Mouse (Mus musculus): ENCODE data around the gene Atp6v1a. TPM values are rescaled to one million over a fixed set of nuclear protein-coding genes. Genes with fewer than 3 reads are reported as not detected.
A peak's percentile ranks its signal among the peaks of the same experiment; 100 is the strongest.

Atp6v1a gene
- polyA plus RNA-seq, 1 experiment from 2014 or later: 139 TPM

DNA sequence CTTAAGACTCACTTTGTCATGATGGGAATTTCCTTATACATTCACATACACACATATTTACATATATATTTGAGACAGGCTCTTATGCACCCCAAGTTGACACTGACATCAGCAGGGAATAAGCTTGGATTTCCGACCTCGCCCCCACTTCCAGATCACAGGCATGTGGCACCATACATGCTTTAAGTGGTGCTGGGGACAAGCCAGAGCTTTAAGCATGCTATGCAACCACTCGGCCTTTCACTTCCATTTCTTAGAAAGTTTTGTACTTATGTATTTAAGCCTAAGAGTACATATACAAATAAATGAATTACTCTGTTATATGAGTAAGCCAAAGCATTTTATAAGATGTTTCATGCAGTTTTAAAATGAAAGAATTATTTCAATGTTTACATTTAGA, 6.3 kb downstream of the Atp6v1a start:
- WGBS: 93% methylated on average over 3 of the region's 3 CpGs
- ATAC-seq (ENCODE audit: low FRiP score): no peak
- Histone ChIP-seq H3K9ac (replicated peaks) (no peak overlapping the region), H3K4me1 (peaks cover 19% of the 10 kb centered on the region), H3K27me3 (replicated peaks) (no peaks in the 10 kb centered on the region), H3K27ac (replicated peaks) (no peak overlapping the region), H3K4me3 (replicated peaks) (no peak overlapping the region), H3K9me3 (replicated peaks) (no peaks in the 10 kb centered on the region), H3K4me2 (no peak overlapping the region), H3K36me3 (no peaks in the 10 kb centered on the region)

- Histone ChIP-seq H3K36me3 (no peaks in the 10 kb centered on the region), H3K4me2 (no peak overlapping the region), H3K4me1 (peaks cover 10% of the 10 kb centered on the region), H3K9me3 (replicated peaks) (no peaks in the 10 kb centered on the region), H3K9ac (replicated peaks) (no peak overlapping the region), H3K27me3 (replicated peaks) (no peaks in the 10 kb centered on the region), H3K4me3 (replicated peaks) (no peak overlapping the region), H3K27ac (replicated peaks) (no peak overlapping the region)
- no peak for ATAC-seq (ENCODE audit: low FRiP score)
- WGBS: 85% methylated on average over 4 of the region's 4 CpGs
Observed at GRCm38 (mm10) chr16:44132300-44132699, 7.2 kb downstream of the Atp6v1a start.

- Histone ChIP-seq H3K9ac (replicated peaks) (no peak overlapping the region), H3K4me1 (0 out of 2 replicates have a peak, but pooled peaks cover 4% of the 10 kb centered on the region), H3K27me3 (replicated peaks) (no peaks in the 10 kb centered on the region), H3K9me3 (replicated peaks) (no peaks in the 10 kb centered on the region), H3K27ac (replicated peaks) (no peak overlapping the region), H3K4me3 (replicated peaks) (no peak overlapping the region), H3K4me2 (no peak overlapping the region), H3K36me3 (no peaks in the 10 kb centered on the region)
- ATAC-seq (ENCODE audit: low FRiP score): no peak
- WGBS: 63% methylated on average over 4 of the region's 4 CpGs
Observed at GRCm38 (mm10) chr16:44126437-44126836, 13.1 kb downstream of the Atp6v1a start.

GRCm38 (mm10) chr16:44125436-44125835, 14.1 kb downstream of the Atp6v1a start:
- no peak overlapping the region for H3K4me2 ChIP-seq
- H3K4me3 ChIP-seq (replicated peaks): no peak overlapping the region
- 0 out of 2 replicates have a peak, but pooled peaks cover 4% of the 10 kb centered on the region for H3K4me1 ChIP-seq
- no peak overlapping the region for H3K9ac ChIP-seq (replicated peaks)
- H3K9me3 ChIP-seq (replicated peaks): no peaks in the 10 kb centered on the region
- no peaks in the 10 kb centered on the region for H3K36me3 ChIP-seq
- WGBS: 93% methylated on average over 2 of the region's 2 CpGs
- H3K27me3 ChIP-seq (replicated peaks): no peaks in the 10 kb centered on the region
- ATAC-seq (ENCODE audit: low FRiP score): no peak
- H3K27ac ChIP-seq (replicated peaks): no peak overlapping the region

GRCm38 (mm10) chr16:44124713-44125112, 14.8 kb downstream of the Atp6v1a start:
- 71% methylated on average over 1 of the region's 1 CpGs for WGBS
- no peak for ATAC-seq (ENCODE audit: low FRiP score)
- H3K36me3 ChIP-seq: no peaks in the 10 kb centered on the region
- no peak overlapping the region for H3K9ac ChIP-seq (replicated peaks)
- H3K9me3 ChIP-seq (replicated peaks): no peaks in the 10 kb centered on the region
- H3K4me2 ChIP-seq: no peak overlapping the region
- H3K4me1 ChIP-seq: 0 out of 2 replicates have a peak, but pooled peaks cover 4% of the 10 kb centered on the region
- no peaks in the 10 kb centered on the region for H3K27me3 ChIP-seq (replicated peaks)
- no peak overlapping the region for H3K4me3 ChIP-seq (replicated peaks)
- H3K27ac ChIP-seq (replicated peaks): no peak overlapping the region

- no peak overlapping the region for H3K4me3 ChIP-seq (replicated peaks)
- H3K4me1 ChIP-seq: 0 out of 2 replicates have a peak, but pooled peaks cover 4% of the 10 kb centered on the region
- no peak overlapping the region for H3K4me2 ChIP-seq
- H3K36me3 ChIP-seq: no peaks in the 10 kb centered on the region
- H3K9me3 ChIP-seq (replicated peaks): no peaks in the 10 kb centered on the region
- no peak overlapping the region for H3K27ac ChIP-seq (replicated peaks)
- H3K9ac ChIP-seq (replicated peaks): no peak overlapping the region
- 61% methylated on average over 2 of the region's 2 CpGs for WGBS
- H3K27me3 ChIP-seq (replicated peaks): no peaks in the 10 kb centered on the region
- ATAC-seq (ENCODE audit: low FRiP score): no peak
Observed at GRCm38 (mm10) chr16:44123786-44124185, 15.7 kb downstream of the Atp6v1a start.

DNA sequence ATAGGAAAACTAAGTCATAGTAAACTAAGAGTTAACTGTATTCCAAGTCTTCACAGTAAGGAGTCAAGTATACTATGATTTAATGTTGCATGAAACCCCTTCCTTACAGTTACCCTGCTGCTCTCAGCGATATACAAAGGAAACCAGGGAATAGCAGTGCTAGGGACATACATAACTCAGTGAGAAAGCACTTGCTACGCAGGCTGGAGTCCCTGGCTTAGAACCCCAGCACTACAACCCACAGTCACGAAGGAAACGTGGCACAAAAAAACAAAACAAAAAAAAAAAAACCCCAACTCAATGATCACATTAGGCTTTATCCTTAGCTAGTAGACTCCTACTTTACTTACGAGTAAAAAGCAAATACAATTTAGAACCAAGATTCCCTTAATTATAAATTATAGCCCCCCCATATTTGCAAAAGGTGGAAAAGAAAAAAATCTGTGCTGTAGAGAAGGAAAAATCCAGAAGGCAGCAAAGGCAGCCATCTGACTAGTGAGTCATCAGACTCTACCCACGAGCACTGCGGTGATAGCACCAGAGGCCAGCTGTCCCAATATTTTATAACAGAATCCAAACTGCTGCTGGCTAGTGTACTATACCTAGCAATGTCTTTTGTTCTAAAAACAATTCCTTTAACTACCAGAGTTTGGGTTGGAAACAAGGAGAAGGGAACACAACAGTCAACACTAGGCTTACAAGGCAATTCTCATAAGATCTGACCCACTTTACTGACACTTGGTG, 16.4 kb downstream of the Atp6v1a start:
- 0 out of 2 replicates have a peak, but pooled peaks have one; percentile 48 for ATAC-seq (ENCODE audit: low FRiP score)
- H3K27ac ChIP-seq (replicated peaks): no peak overlapping the region
- H3K9me3 ChIP-seq (replicated peaks): no peaks in the 10 kb centered on the region
- H3K27me3 ChIP-seq (replicated peaks): no peaks in the 10 kb centered on the region
- no peak overlapping the region for H3K9ac ChIP-seq (replicated peaks)
- H3K4me2 ChIP-seq: no peak overlapping the region
- 57% methylated on average over 7 of the region's 7 CpGs for WGBS
- 0 out of 2 replicates have a peak, but pooled peaks cover 4% of the 10 kb centered on the region for H3K4me1 ChIP-seq
- H3K36me3 ChIP-seq: no peaks in the 10 kb centered on the region
- H3K4me3 ChIP-seq (replicated peaks): no peak overlapping the region

DNA sequence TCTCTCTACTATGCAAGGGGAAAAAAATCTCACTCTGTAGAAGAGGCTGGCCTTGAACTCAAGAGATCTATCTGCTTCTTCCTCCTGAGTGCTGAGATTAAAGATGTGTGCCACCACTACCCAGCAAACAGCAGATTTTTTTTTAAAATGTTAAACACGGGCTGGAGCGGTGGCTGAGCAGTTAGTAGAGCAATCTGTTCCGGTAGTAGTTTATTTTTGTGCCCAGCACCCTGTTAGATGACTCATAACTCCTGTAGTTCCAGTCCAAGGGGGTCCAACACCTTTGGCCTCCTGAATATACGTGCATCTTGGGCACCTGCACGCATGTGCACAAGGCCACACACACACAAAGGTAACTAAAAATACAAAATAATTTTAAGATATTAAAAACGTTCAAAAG, 16.9 kb downstream of the Atp6v1a start:
- Histone ChIP-seq H3K4me1 (0 out of 2 replicates have a peak, but pooled peaks cover 4% of the 10 kb centered on the region), H3K4me3 (replicated peaks) (no peak overlapping the region), H3K9me3 (replicated peaks) (no peaks in the 10 kb centered on the region), H3K27ac (replicated peaks) (no peak overlapping the region), H3K4me2 (no peak overlapping the region), H3K9ac (replicated peaks) (no peak overlapping the region), H3K27me3 (replicated peaks) (no peaks in the 10 kb centered on the region), H3K36me3 (no peaks in the 10 kb centered on the region)
- 82% methylated on average over 6 of the region's 6 CpGs for WGBS
- ATAC-seq (ENCODE audit: low FRiP score): no peak

GRCm38 (mm10) chr16:44122122-44122521, 17.4 kb downstream of the Atp6v1a start:
- WGBS: 92% methylated on average over 6 of the region's 6 CpGs
- Histone ChIP-seq H3K27ac (replicated peaks) (no peak overlapping the region), H3K9me3 (replicated peaks) (no peaks in the 10 kb centered on the region), H3K4me2 (no peak overlapping the region), H3K4me1 (0 out of 2 replicates have a peak, but pooled peaks cover 4% of the 10 kb centered on the region), H3K4me3 (replicated peaks) (no peak overlapping the region), H3K36me3 (no peaks in the 10 kb centered on the region), H3K9ac (replicated peaks) (no peak overlapping the region), H3K27me3 (replicated peaks) (no peaks in the 10 kb centered on the region)
- no peak for ATAC-seq (ENCODE audit: low FRiP score)

DNA sequence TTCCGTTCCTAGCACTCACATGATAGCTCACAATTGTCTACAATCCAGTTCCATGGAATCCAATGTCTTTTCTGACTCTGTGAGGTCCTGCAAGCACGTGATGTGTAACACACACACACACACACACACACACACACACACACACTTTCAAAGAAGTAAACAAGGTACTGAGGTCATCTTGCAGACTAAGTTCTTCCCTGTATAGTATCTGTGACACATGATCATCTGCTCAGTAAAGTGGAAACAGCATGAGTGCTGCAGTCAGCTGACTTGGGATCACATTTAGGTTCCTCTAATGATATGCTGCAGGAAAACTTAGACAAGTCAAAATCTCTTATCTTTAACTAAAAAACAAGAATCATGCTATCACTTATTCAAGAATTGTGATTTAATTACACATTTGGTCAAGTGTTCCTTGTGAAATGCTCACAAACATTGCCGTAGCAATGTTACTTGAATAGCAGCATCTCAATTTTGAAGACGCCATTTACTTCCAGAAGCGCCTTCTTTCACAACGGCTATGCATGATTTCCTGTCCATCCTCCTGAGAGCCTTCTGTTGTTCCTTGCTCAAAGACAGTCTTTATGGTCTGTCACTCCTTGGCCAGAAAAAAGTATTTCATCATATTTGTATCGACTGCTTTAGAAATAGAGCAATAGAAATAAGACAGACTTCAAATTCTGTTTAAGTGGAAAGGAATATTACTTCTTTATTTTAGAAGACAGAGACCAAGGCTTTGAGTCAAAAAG, 19.6 kb downstream of the Atp6v1a start:
- H3K27ac ChIP-seq (replicated peaks): no peak overlapping the region
- H3K4me3 ChIP-seq (replicated peaks): no peak overlapping the region
- 0 out of 2 replicates have a peak, but pooled peaks cover 4% of the 10 kb centered on the region for H3K4me1 ChIP-seq
- H3K4me2 ChIP-seq: no peak overlapping the region
- H3K9me3 ChIP-seq (replicated peaks): no peaks in the 10 kb centered on the region
- no peaks in the 10 kb centered on the region for H3K27me3 ChIP-seq (replicated peaks)
- H3K9ac ChIP-seq (replicated peaks): no peak overlapping the region
- H3K36me3 ChIP-seq: peaks cover 13% of the 10 kb centered on the region; the same call in 1 of the 2 replicates
- 83% methylated on average over 7 of the region's 7 CpGs for WGBS
- ATAC-seq (ENCODE audit: low FRiP score): no peak

DNA sequence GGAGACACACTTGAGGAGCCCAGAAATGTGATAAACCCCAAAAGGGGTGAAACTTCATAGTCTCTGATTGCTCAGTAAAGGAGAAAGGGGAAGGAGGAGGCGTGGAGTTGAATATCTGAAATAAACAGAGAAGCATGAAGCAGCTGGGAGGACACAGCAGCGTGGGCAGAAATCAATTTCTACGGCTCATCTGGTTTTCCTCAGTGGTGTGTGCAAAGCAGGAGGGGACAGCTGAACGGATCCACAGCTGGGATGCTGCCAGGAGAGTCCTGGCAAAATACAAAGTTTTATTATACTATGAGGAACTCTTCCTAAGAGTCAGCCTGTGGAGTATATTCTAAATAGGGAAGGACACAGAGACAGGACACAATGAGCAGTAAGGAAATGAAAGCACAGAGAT, 30.5 kb downstream of the Atp6v1a start:
- Histone ChIP-seq H3K4me3 (replicated peaks) (no peak overlapping the region), H3K9me3 (replicated peaks) (no peaks in the 10 kb centered on the region), H3K36me3 (peaks cover 58% of the 10 kb centered on the region), H3K27ac (replicated peaks) (no peak overlapping the region), H3K27me3 (replicated peaks) (no peaks in the 10 kb centered on the region), H3K4me2 (no peak overlapping the region), H3K4me1 (no peaks in the 10 kb centered on the region), H3K9ac (replicated peaks) (no peak overlapping the region)
- 68% methylated on average over 4 of the region's 4 CpGs for WGBS
- no peak for ATAC-seq (ENCODE audit: low FRiP score)

GRCm38 (mm10) chr16:44105211-44105610, 34.3 kb downstream of the Atp6v1a start:
- H3K36me3 ChIP-seq: peaks cover 74% of the 10 kb centered on the region
- H3K4me2 ChIP-seq: no peak overlapping the region
- H3K4me3 ChIP-seq (replicated peaks): no peak overlapping the region
- H3K9me3 ChIP-seq (replicated peaks): no peaks in the 10 kb centered on the region
- no peak for ATAC-seq (ENCODE audit: low FRiP score)
- H3K27me3 ChIP-seq (replicated peaks): no peaks in the 10 kb centered on the region
- no peak overlapping the region for H3K9ac ChIP-seq (replicated peaks)
- H3K4me1 ChIP-seq: no peaks in the 10 kb centered on the region
- no peak overlapping the region for H3K27ac ChIP-seq (replicated peaks)
- 92% methylated on average over 2 of the region's 2 CpGs for WGBS
